In the genomic region with DNA sequence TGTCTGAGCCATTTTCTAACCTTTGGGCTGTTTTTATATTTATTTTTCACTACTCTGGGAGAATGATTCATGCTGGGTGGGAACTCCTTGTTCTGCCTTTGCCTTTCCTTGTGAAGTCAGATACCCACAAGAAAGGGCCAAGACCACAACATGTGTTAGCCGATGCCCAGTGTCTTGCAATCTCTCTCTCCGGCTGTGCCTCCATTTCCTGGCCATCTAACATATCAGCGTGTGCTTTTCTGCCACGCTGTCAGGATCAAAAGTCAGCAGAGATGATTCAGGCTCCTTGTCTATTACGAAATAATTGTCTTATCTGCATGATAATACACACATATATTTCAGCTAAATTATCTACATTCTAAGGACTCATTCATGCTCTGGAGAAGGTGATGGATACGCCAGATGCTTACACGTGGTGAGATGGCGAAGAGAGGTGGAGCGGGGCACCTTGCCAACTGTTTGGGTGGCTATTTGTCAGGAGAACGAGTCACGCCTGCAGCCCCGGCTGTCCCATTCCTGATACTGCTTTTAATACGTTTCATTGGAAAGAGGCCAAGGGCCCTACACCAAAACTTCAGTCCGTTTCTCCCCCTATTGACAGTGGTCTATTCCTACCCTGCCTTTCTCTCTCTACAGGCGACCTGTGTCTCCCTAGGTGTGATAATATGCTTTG, we compare ENCODE assay signal across 12 mouse cellular contexts.
DNase-seq lines count a peak whose midpoint lies in the region; ATAC-seq and TF ChIP-seq lines count a peak whose summit lies in the region.
"Had no signal": no experiment of that assay in that cellular context is flagged by ENCODE, and none has a peak within 500 bp of the region (broad histone marks: within the 10 kb centered on the region; RNA-seq: fewer than 3 reads in every experiment).

No protein-coding gene starts in this region.

- peak overlapping the region; percentile 56; the same call in 1 of the 2 replicates for H3K27ac ChIP-seq in hindbrain, postnatal 0 days
- H3K27ac ChIP-seq in hindbrain, embryonic 13.5 days: no peak overlapping the region; the same call in 1 of the 2 replicates
- no peak overlapping the region for H3K27ac ChIP-seq in stomach, postnatal 0 days (replicated peaks)
- H3K27ac ChIP-seq: limb, embryonic 13.5 days had no signal

- H3K9ac ChIP-seq in hindbrain, postnatal 0 days (replicated peaks; ENCODE audit: low read length): no peak overlapping the region
- no peak overlapping the region for H3K9ac ChIP-seq in hindbrain, embryonic 13.5 days
- no peak overlapping the region for H3K9ac ChIP-seq in stomach, postnatal 0 days (ENCODE audit: low read length)
- H3K9ac ChIP-seq: limb, embryonic 13.5 days had no signal

- ATAC-seq in hindbrain, postnatal 0 days: no peak
- no peak for ATAC-seq in hindbrain, embryonic 13.5 days (ENCODE audit: low FRiP score)
- ATAC-seq in stomach, postnatal 0 days (ENCODE audit: low FRiP score, low TSS enrichment): no peak
- ATAC-seq: Patski had no signal

- DNase-seq in adrenal gland, adult (ENCODE audit: inconsistent age in 2 of 2, low spot score in 1 of 2): peak; percentile 66 to 83
- DNase-seq in adrenal gland, postnatal 4 days (ENCODE audit: low spot score in 2 of 2): no peak
- DNase-seq in hindbrain, postnatal 0 days (ENCODE audit: low spot score): peak; percentile 62
- DNase-seq in urinary bladder, postnatal 36 days (ENCODE audit: low spot score in 2 of 2): peak; percentile 42
- no peak for DNase-seq in urinary bladder, adult 2 months (ENCODE audit: low spot score)
- no peak for DNase-seq in stomach, postnatal 0 days (ENCODE audit: low spot score)
- no peak for DNase-seq in neural tube, embryonic 10.5 days (ENCODE audit: extremely low spot score, low spot score)
- DNase-seq: kidney, postnatal 25 days had no signal

- WGBS in hindbrain, postnatal 0 days: 51% methylated on average over 15 of the region's 15 CpGs
- WGBS in hindbrain, embryonic 13.5 days: 58% methylated on average over 15 of the region's 15 CpGs
- WGBS in stomach, postnatal 0 days: 55% methylated on average over 15 of the region's 15 CpGs

- H3K4me3 ChIP-seq in hindbrain, postnatal 0 days (ENCODE audit: low read length): no peak overlapping the region
- no peak overlapping the region for H3K4me3 ChIP-seq in hindbrain, embryonic 13.5 days
- H3K4me3 ChIP-seq in stomach, postnatal 0 days (ENCODE audit: low read depth, low read length): no peak overlapping the region
- H3K4me3 ChIP-seq: erythroblast, embryonic 14.5 days; limb, embryonic 13.5 days had no signal

- H3K4me2 ChIP-seq in hindbrain, postnatal 0 days (ENCODE audit: low read depth, low read length): no peak overlapping the region
- no peak overlapping the region for H3K4me2 ChIP-seq in hindbrain, embryonic 13.5 days
- 0 out of 2 replicates have a peak overlapping the region, but pooled peaks have one; percentile 5 for H3K4me2 ChIP-seq in stomach, postnatal 0 days (replicated peaks; ENCODE audit: low read depth)

- TF ChIP-seq EP300 in stomach, postnatal 0 days (optimal IDR thresholded peaks at IDR 0.05): no peak

- no peaks in the 10 kb centered on the region for H3K9me3 ChIP-seq in hindbrain, postnatal 0 days (ENCODE audit: low read length)
- no peaks in the 10 kb centered on the region for H3K9me3 ChIP-seq in hindbrain, embryonic 13.5 days
- no peaks in the 10 kb centered on the region for H3K9me3 ChIP-seq in stomach, postnatal 0 days (ENCODE audit: control insufficient read depth, low read length)
- H3K9me3 ChIP-seq: limb, embryonic 13.5 days had no signal

- H3K36me3 ChIP-seq in hindbrain, postnatal 0 days (ENCODE audit: insufficient read depth, low read length): no peaks in the 10 kb centered on the region
- H3K36me3 ChIP-seq in hindbrain, embryonic 13.5 days: no peaks in the 10 kb centered on the region
- no peaks in the 10 kb centered on the region for H3K36me3 ChIP-seq in stomach, postnatal 0 days (ENCODE audit: control insufficient read depth, insufficient read depth, low read length)
- H3K36me3 ChIP-seq: limb, embryonic 13.5 days had no signal

- H3K4me1 ChIP-seq in hindbrain, postnatal 0 days (ENCODE audit: insufficient read depth, low read length): peaks cover 19% of the 10 kb centered on the region
- H3K4me1 ChIP-seq in hindbrain, embryonic 13.5 days (replicated peaks): peaks cover 23% of the 10 kb centered on the region
- peaks cover 6% of the 10 kb centered on the region; the same call in 1 of the 2 replicates for H3K4me1 ChIP-seq in stomach, postnatal 0 days (replicated peaks; ENCODE audit: control insufficient read depth, insufficient read depth)

- TF ChIP-seq CTCF in hindbrain, postnatal 0 days (IDR thresholded peaks at IDR 0.05; ENCODE audit: low read depth): no peak
- no peak for TF ChIP-seq CTCF in stomach, postnatal 0 days (IDR thresholded peaks at IDR 0.05; ENCODE audit: low read depth)

- H3K27me3 ChIP-seq in hindbrain, postnatal 0 days (ENCODE audit: insufficient read depth, low read length): no peaks in the 10 kb centered on the region
- no peaks in the 10 kb centered on the region for H3K27me3 ChIP-seq in hindbrain, embryonic 13.5 days
- no peaks in the 10 kb centered on the region for H3K27me3 ChIP-seq in stomach, postnatal 0 days (ENCODE audit: control insufficient read depth, insufficient read depth, low read length)
- H3K27me3 ChIP-seq: Patski had no signal

Comparison
In these comparisons a context has a peak if more than half of its experiments do, and no peak if none do; other contexts are left out.
1. DNase-seq: peak in adrenal gland, adult (2 of 2), hindbrain, postnatal 0 days (single experiment) and urinary bladder, postnatal 36 days (2 of 2); none in adrenal gland, postnatal 4 days (0 of 2), urinary bladder, adult 2 months (single experiment), stomach, postnatal 0 days (single experiment) and neural tube, embryonic 10.5 days (single experiment).